Mouse (Mus musculus): ENCODE measurements at regions not wholly inside any gene's neighbourhood (a gene's known extent, or its start where the extent isn't known, plus 50 kb on each side); places are given as distances from the start of the nearest gene placed in this dataset.

GRCm38 (mm10) chr14:25243698-25244097, 215.3 kb upstream of the Zmiz1 start:
- no peak for DNase-seq

GRCm38 (mm10) chr14:25244841-25245240, 214.1 kb upstream of the Zmiz1 start:
- DNase-seq = no peak

GRCm38 (mm10) chr14:25245691-25246090, 213.3 kb upstream of the Zmiz1 start:
- DNase-seq = no peak

GRCm38 (mm10) chr14:25248941-25249340, 210.0 kb upstream of the Zmiz1 start:
- no peak for DNase-seq

- DNase-seq = no peak
Measured at GRCm38 (mm10) chr14:25253016-25253850, 205.8 kb upstream of the Zmiz1 start.

- no peak for DNase-seq
Measured at GRCm38 (mm10) chr14:25263121-25263520, 195.9 kb upstream of the Zmiz1 start.

GRCm38 (mm10) chr14:25266846-25267245, 192.1 kb upstream of the Zmiz1 start:
- no peak for DNase-seq

- no peak for DNase-seq
Measured at GRCm38 (mm10) chr14:25268090-25268631, 190.8 kb upstream of the Zmiz1 start.

GRCm38 (mm10) chr14:25270227-25270876, 188.6 kb upstream of the Zmiz1 start:
- no peak for DNase-seq

GRCm38 (mm10) chr14:25272366-25273156, 186.4 kb upstream of the Zmiz1 start:
- DNase-seq = no peak

GRCm38 (mm10) chr14:25279751-25280150, 179.2 kb upstream of the Zmiz1 start:
- DNase-seq = no peak

- no peak for DNase-seq
Measured at GRCm38 (mm10) chr14:25292557-25292956, 166.4 kb upstream of the Zmiz1 start.

- DNase-seq = no peak
Measured at GRCm38 (mm10) chr14:25294226-25294625, 164.8 kb upstream of the Zmiz1 start.

GRCm38 (mm10) chr14:25295688-25296350, 163.2 kb upstream of the Zmiz1 start:
- no peak for DNase-seq

- no peak for DNase-seq
Measured at GRCm38 (mm10) chr14:25299673-25300190, 159.3 kb upstream of the Zmiz1 start.

GRCm38 (mm10) chr14:25301336-25302031, 157.5 kb upstream of the Zmiz1 start:
- DNase-seq = no peak

GRCm38 (mm10) chr14:25304391-25304851, 154.6 kb upstream of the Zmiz1 start:
- DNase-seq = no peak

- no peak for DNase-seq
Measured at GRCm38 (mm10) chr14:25306166-25306565, 152.8 kb upstream of the Zmiz1 start.

- no peak for DNase-seq
Measured at GRCm38 (mm10) chr14:25306961-25307654, 151.9 kb upstream of the Zmiz1 start.

- no peak for DNase-seq
Measured at GRCm38 (mm10) chr14:25308051-25308450, 150.9 kb upstream of the Zmiz1 start.

GRCm38 (mm10) chr14:25310671-25311151, 148.3 kb upstream of the Zmiz1 start:
- no peak for DNase-seq

All from right cerebral cortex, postnatal 4 days (tissue).